Mouse (Mus musculus): ENCODE results near the gene Cadm1. TPM values are rescaled to one million over a fixed set of nuclear protein-coding genes. Genes with fewer than 3 reads are reported as not detected.

Gene Cadm1
- total and polyA plus RNA-seq, 3 experiments = 0.14 to 0.31 TPM; not detected in 1

- Histone ChIP-seq H3K79me2 (ENCODE audit: control insufficient read depth, insufficient read depth, low read length, poor library complexity) (no peaks in the 10 kb centered on the region), H3K4me3 (ENCODE audit: control insufficient read depth in 1 of 2, insufficient read depth in 1 of 2, low read depth in 2 of 2, low read length in 2 of 2) (no peak overlapping the region), H3K4me1 (ENCODE audit: control insufficient read depth in 1 of 2, insufficient read depth in 2 of 2, low read length in 2 of 2) (no peaks in the 10 kb centered on the region), H3K9ac (ENCODE audit: control insufficient read depth, low read depth, low read length, poor library complexity, severe bottlenecking) (no peak overlapping the region), H3K36me3 (ENCODE audit: control insufficient read depth in 1 of 2, insufficient read depth in 2 of 2, low read length in 2 of 2) (no peaks in the 10 kb centered on the region), H3K27me3 (ENCODE audit: control insufficient read depth in 1 of 2, insufficient read depth in 2 of 2, low read length in 2 of 2) (no peaks in the 10 kb centered on the region), H3K27ac (ENCODE audit: control insufficient read depth, low read depth, low read length) (no peak overlapping the region), H3K9me3 (replicated peaks; ENCODE audit: insufficient read depth, low read length) (no peaks in the 10 kb centered on the region)
- TF ChIP-seq UBTF (IDR thresholded peaks at IDR 0.05; ENCODE audit: borderline replicate concordance, insufficient read depth, low read depth, low read length) = no peak
- TF ChIP-seq SIN3A (IDR thresholded peaks at IDR 0.05; ENCODE audit: low read length) = no peak
- TF ChIP-seq EP300 (IDR thresholded peaks at IDR 0.05; ENCODE audit: low read depth in 1 of 2, low read length in 2 of 2) = no peak
- TF ChIP-seq MAFK (IDR thresholded peaks at IDR 0.05; ENCODE audit: borderline replicate concordance, low read depth, low read length) = no peak
- TF ChIP-seq TBP (IDR thresholded peaks at IDR 0.05; ENCODE audit: low read depth, low read length) = no peak
- TF ChIP-seq NRF1 (IDR thresholded peaks at IDR 0.05; ENCODE audit: insufficient read depth, low read depth, low read length, poor library complexity, severe bottlenecking) = no peak
- no peak for TF ChIP-seq GABPA (IDR thresholded peaks at IDR 0.05; ENCODE audit: low read depth, low read length)
- no peak for TF ChIP-seq MYC (IDR thresholded peaks at IDR 0.05; ENCODE audit: low read depth, low read length)
- TF ChIP-seq MAZ (IDR thresholded peaks at IDR 0.05; ENCODE audit: low read depth, low read length) = no peak
- TF ChIP-seq ZMIZ1 (IDR thresholded peaks at IDR 0.05; ENCODE audit: low read depth, low read length) = no peak
- TF ChIP-seq ZKSCAN1 (IDR thresholded peaks at IDR 0.05; ENCODE audit: low read depth, low read length) = no peak
- TF ChIP-seq SMC3 (IDR thresholded peaks at IDR 0.05; ENCODE audit: low read depth, low read length) = no peak
- no peak for TF ChIP-seq ZC3H11A (IDR thresholded peaks at IDR 0.05; ENCODE audit: low read depth, low read length)
- no peak for TF ChIP-seq RCOR1 (IDR thresholded peaks at IDR 0.05; ENCODE audit: low read depth, low read length)
- no peak for TF ChIP-seq ZNF384 (IDR thresholded peaks at IDR 0.05; ENCODE audit: low read depth, low read length)
- TF ChIP-seq CTCF (IDR thresholded peaks at IDR 0.05 in 2 of 3, conservative IDR thresholded peaks at IDR 0.05 in 1 of 3; ENCODE audit: control insufficient read depth in 1 of 3, insufficient read depth in 1 of 3, low read depth in 2 of 3, low read length in 3 of 3, poor library complexity in 1 of 3, severe bottlenecking in 1 of 3) = no peak
- no peak for TF ChIP-seq ELF1 (IDR thresholded peaks at IDR 0.05; ENCODE audit: low read depth, low read length)
- no peak for TF ChIP-seq MYB (IDR thresholded peaks at IDR 0.05; ENCODE audit: low read depth, low read length)
- no peak for DNase-seq (ENCODE audit: low read depth, low spot score)
These were observed 181.0 kb downstream of the Cadm1 start for GRCm38 (mm10) chr9:47710946-47711345.

- no peak for DNase-seq (ENCODE audit: low read depth, low spot score)
- no peak overlapping the region for H3K4me3 ChIP-seq (ENCODE audit: control insufficient read depth in 1 of 2, insufficient read depth in 1 of 2, low read depth in 2 of 2, low read length in 2 of 2)
- no peak overlapping the region for H3K9ac ChIP-seq (ENCODE audit: control insufficient read depth, low read depth, low read length, poor library complexity, severe bottlenecking)
- no peak overlapping the region for H3K27ac ChIP-seq (ENCODE audit: control insufficient read depth, low read depth, low read length)
- no peaks in the 10 kb centered on the region for H3K27me3 ChIP-seq (ENCODE audit: control insufficient read depth in 1 of 2, insufficient read depth in 2 of 2, low read length in 2 of 2)
- H3K9me3 ChIP-seq (replicated peaks; ENCODE audit: insufficient read depth, low read length) = no peaks in the 10 kb centered on the region
- no peaks in the 10 kb centered on the region for H3K4me1 ChIP-seq (ENCODE audit: control insufficient read depth in 1 of 2, insufficient read depth in 2 of 2, low read length in 2 of 2)
- H3K79me2 ChIP-seq (ENCODE audit: control insufficient read depth, insufficient read depth, low read length, poor library complexity) = no peaks in the 10 kb centered on the region
- no peaks in the 10 kb centered on the region for H3K36me3 ChIP-seq (ENCODE audit: control insufficient read depth in 1 of 2, insufficient read depth in 2 of 2, low read length in 2 of 2)
- TF ChIP-seq MAZ (IDR thresholded peaks at IDR 0.05; ENCODE audit: low read depth, low read length) (no peak), HCFC1 (IDR thresholded peaks at IDR 0.05; ENCODE audit: low read depth, low read length) (no peak), CHD1 (IDR thresholded peaks at IDR 0.05; ENCODE audit: low read depth, low read length) (no peak), MXI1 (IDR thresholded peaks at IDR 0.05; ENCODE audit: low read depth, low read length) (no peak), BHLHE40 (IDR thresholded peaks at IDR 0.05; ENCODE audit: borderline replicate concordance, low read depth, low read length) (no peak), USF2 (IDR thresholded peaks at IDR 0.05; ENCODE audit: borderline replicate concordance in 1 of 2, insufficient read depth in 1 of 2, low read depth in 1 of 2, low read length in 2 of 2) (no peak), TCF12 (IDR thresholded peaks at IDR 0.05; ENCODE audit: low read depth, low read length) (no peak), MAFK (IDR thresholded peaks at IDR 0.05; ENCODE audit: borderline replicate concordance, low read depth, low read length) (no peak), CTCF (IDR thresholded peaks at IDR 0.05 in 2 of 3, conservative IDR thresholded peaks at IDR 0.05 in 1 of 3; ENCODE audit: control insufficient read depth in 1 of 3, insufficient read depth in 1 of 3, low read depth in 2 of 3, low read length in 3 of 3, poor library complexity in 1 of 3, severe bottlenecking in 1 of 3) (no peak), POLR2AphosphoS2 (IDR thresholded peaks at IDR 0.05; ENCODE audit: low read length) (no peak), SIN3A (IDR thresholded peaks at IDR 0.05; ENCODE audit: low read length) (no peak)
These were observed 184.6 kb downstream of the Cadm1 start for GRCm38 (mm10) chr9:47714541-47714940.
